16 mouse cellular contexts compared by ENCODE assay signal in genomic region chr19:27382131-27382530, GRCm38 (mm10). TPM values are rescaled to one million over a fixed set of nuclear protein-coding genes. Genes with fewer than 3 reads are reported as not detected.
"Had no signal": no experiment of that assay in that cellular context is flagged by ENCODE, and none has a peak within 500 bp of the region (broad histone marks: within the 10 kb centered on the region; RNA-seq: fewer than 3 reads in every experiment).

No protein-coding gene starts in this region.

- H3K9ac ChIP-seq: kidney, embryonic 15.5 days; limb, embryonic 12.5 days; liver, embryonic 15.5 days; lung, embryonic 15.5 days; midbrain, embryonic 13.5 days; neural tube, embryonic 15.5 days had no signal

- ATAC-seq: midbrain, embryonic 13.5 days had no signal

- H3K4me3 ChIP-seq: kidney, embryonic 15.5 days; limb, embryonic 12.5 days; liver, embryonic 15.5 days; lung, embryonic 15.5 days; midbrain, embryonic 13.5 days; myocyte; neural tube, embryonic 15.5 days had no signal

- DNase-seq: kidney, adult 2 months; kidney, postnatal 14 days; layer of hippocampus, postnatal 36 days; liver; right cerebral cortex, adult 18-20 months; thymus, adult 18-20 months; thymus, postnatal 14 days had no signal

- H3K4me1 ChIP-seq: kidney, embryonic 15.5 days; liver, embryonic 15.5 days; midbrain, embryonic 13.5 days; neural tube, embryonic 15.5 days had no signal

- H3K9me3 ChIP-seq: kidney, embryonic 15.5 days; liver, embryonic 15.5 days; lung, embryonic 15.5 days; midbrain, embryonic 13.5 days; neural tube, embryonic 15.5 days had no signal

- H3K27me3 ChIP-seq: kidney, embryonic 15.5 days; limb, embryonic 12.5 days; liver, embryonic 15.5 days; lung, embryonic 15.5 days; midbrain, embryonic 13.5 days; neural tube, embryonic 15.5 days had no signal

- H3K27ac ChIP-seq: kidney, embryonic 15.5 days; limb, embryonic 12.5 days; liver, embryonic 15.5 days; lung, embryonic 15.5 days; midbrain, embryonic 13.5 days; neural tube, embryonic 15.5 days; stomach, postnatal 0 days had no signal

- H3K4me2 ChIP-seq: kidney, embryonic 15.5 days; limb, embryonic 12.5 days; liver, embryonic 15.5 days; lung, embryonic 15.5 days; midbrain, embryonic 13.5 days; neural tube, embryonic 15.5 days had no signal

RNA-seq across cellular contexts. Expression of gene Kcnv2, which starts 59.7 kb away (rescaled TPM):
- polyA plus RNA-seq: limb, embryonic 12.5 days; liver, embryonic 15.5 days; midbrain, embryonic 13.5 days; myocyte; neural tube, embryonic 11.5 days; neural tube, embryonic 15.5 days had no signal
